Mouse (Mus musculus) spleen, adult 2 months (tissue): ENCODE measurements at regions not wholly inside any gene's neighbourhood (a gene's known extent, or its start where the extent isn't known, plus 50 kb on each side); places are given as distances from the start of the nearest gene placed in this dataset.

Experiments used
- DNase-seq, 2 experiments: peaks; one replicate each; pipeline versions ENCODE4 v3.0.0 to v3.0.0-alpha.2; 2012 to 2021; ENCODE audit warnings: low spot score in 2 of 2, low read depth in 1 of 2
- H3K27ac ChIP-seq: fragments of 200-500 bp; 2 replicates; pipeline ENCODE4 v1.5.1; 2012; ENCODE audit warnings: low read length, inconsistent platforms; ENCODE audit not compliant: insufficient read depth
- H3K27me3 ChIP-seq: fragments of 200-500 bp; 2 replicates; pipeline ENCODE4 v1.6.1; 2012; ENCODE audit warnings: mild to moderate bottlenecking, moderate library complexity, low read length, inconsistent platforms; ENCODE audit not compliant: control insufficient read depth, insufficient read depth
- H3K36me3 ChIP-seq: fragments of 200-500 bp; 2 replicates; pipeline ENCODE4 v1.6.1; 2012; ENCODE audit warnings: mild to moderate bottlenecking, low read length, inconsistent platforms; ENCODE audit not compliant: control insufficient read depth, insufficient read depth
- H3K4me1 ChIP-seq: fragments of 200-500 bp; 2 replicates; pipeline ENCODE4 v1.6.1; 2011; ENCODE audit warnings: inconsistent platforms; ENCODE audit not compliant: control insufficient read depth, insufficient read depth, insufficient read length
- H3K4me3 ChIP-seq: fragments of 200-500 bp; 2 replicates; pipeline ENCODE4 v1.5.1; 2011; ENCODE audit warnings: mild to moderate bottlenecking, inconsistent platforms; ENCODE audit not compliant: insufficient read depth, insufficient read length; ENCODE audit errors: extremely low read depth
- CTCF ChIP-seq: fragments of 200-500 bp; IDR thresholded peaks from 2 replicates; pipeline ENCODE4 v1.5.1; 2011; ENCODE audit warnings: mild to moderate bottlenecking, inconsistent platforms; ENCODE audit not compliant: insufficient read depth, insufficient read length, insufficient replicate concordance; ENCODE audit errors: extremely low read depth
- POLR2A ChIP-seq: fragments of 200-500 bp; IDR thresholded peaks from 2 replicates; pipeline ENCODE4 v1.6.1; 2011; ENCODE audit warnings: low read depth, low read length, inconsistent platforms
- WGBS: fragments of 180-500 bp; shearing (Covaris S2); methylation state at CpG from one replicate; pipeline ENCODE4 v1.1.7; 2018; 5-methylcytosine and 5-hydroxymethylcytosine counted together

- H3K27me3 ChIP-seq, result no peaks in the 10 kb centered on the region
- no peak overlapping the region for H3K27ac ChIP-seq
- H3K36me3 ChIP-seq, result no peaks in the 10 kb centered on the region
- no peak for TF ChIP-seq POLR2A
- TF ChIP-seq CTCF, result no peak
- DNase-seq, result no peak
- no peaks in the 10 kb centered on the region for H3K4me1 ChIP-seq
- 90% methylated on average over 5 of the region's 5 CpGs for WGBS
- no peak overlapping the region for H3K4me3 ChIP-seq
Observed at GRCm38 (mm10) chr19:33029688-33030444, 272.6 kb downstream of the Pten start.

DNA sequence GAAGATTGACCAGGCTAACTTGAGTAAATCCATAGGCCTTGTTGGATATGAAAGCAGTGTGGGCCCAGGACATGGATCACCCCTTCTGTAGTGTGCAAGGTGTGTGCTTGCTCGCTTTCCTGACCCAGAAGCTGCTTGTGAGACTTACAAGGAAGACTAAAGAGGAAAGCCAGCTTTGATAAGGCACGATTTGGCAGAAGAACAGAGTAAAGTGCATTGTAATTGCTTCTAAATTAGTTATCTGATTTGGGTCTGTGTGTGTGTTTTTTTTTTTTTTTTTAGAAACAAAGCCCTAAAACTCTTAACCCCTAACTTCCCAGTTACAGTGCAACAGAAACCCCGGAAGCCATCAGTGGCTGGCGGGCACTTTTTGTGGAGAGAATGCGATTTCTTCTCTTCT is 283.2 kb downstream of the Pten start:
- WGBS, result 65% methylated on average over 5 of the region's 5 CpGs
- Histone ChIP-seq H3K36me3 (no peaks in the 10 kb centered on the region), H3K4me1 (peaks cover 32% of the 10 kb centered on the region), H3K27me3 (no peaks in the 10 kb centered on the region), H3K4me3 (no peak overlapping the region), H3K27ac (no peak overlapping the region)
- no peak for TF ChIP-seq CTCF
- no peak for TF ChIP-seq POLR2A
- no peak for DNase-seq

- H3K27me3 ChIP-seq, result no peaks in the 10 kb centered on the region
- WGBS, result 58% methylated on average over 6 of the region's 6 CpGs
- H3K4me3 ChIP-seq, result no peak overlapping the region
- H3K36me3 ChIP-seq, result no peaks in the 10 kb centered on the region
- no peak overlapping the region for H3K27ac ChIP-seq
- H3K4me1 ChIP-seq, result peaks cover 28% of the 10 kb centered on the region
- TF ChIP-seq CTCF (no peak), POLR2A (no peak)
- no peak for DNase-seq
Observed at GRCm38 (mm10) chr19:33040991-33041390, 283.7 kb downstream of the Pten start.

- Histone ChIP-seq H3K27ac (peak overlapping the region; percentile 78; the same call in 1 of the 2 replicates), H3K36me3 (no peaks in the 10 kb centered on the region), H3K4me3 (no peak overlapping the region), H3K27me3 (no peaks in the 10 kb centered on the region), H3K4me1 (peaks cover 20% of the 10 kb centered on the region)
- 22% methylated on average over 2 of the region's 2 CpGs for WGBS
- no peak for TF ChIP-seq POLR2A
- TF ChIP-seq CTCF, result no peak
- DNase-seq, result peak; percentile 36 to 75
Observed at GRCm38 (mm10) chr19:33042760-33043159, 285.5 kb downstream of the Pten start.

DNA sequence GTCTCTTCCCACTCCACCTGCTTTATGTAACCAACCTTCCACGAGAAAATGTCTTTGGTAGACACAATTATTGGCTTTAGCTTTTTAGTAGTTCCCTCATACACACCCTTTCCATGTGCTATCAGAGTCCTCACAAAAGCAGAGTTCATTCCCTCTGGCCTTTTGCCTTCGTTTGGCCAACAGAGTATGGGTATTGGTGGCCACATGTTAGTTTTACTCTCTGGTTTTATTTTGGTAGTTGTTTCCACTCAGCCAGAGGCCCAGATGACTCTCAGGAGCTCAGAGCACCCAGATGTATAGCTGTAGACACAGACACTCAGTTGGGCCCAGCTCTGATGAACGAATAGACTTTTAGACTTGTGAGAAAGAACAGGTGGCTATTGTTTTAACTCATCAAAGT is 286.4 kb downstream of the Pten start:
- WGBS, result 65% methylated on average over 3 of the region's 3 CpGs
- H3K4me3 ChIP-seq, result no peak overlapping the region
- H3K36me3 ChIP-seq, result no peaks in the 10 kb centered on the region
- DNase-seq, result no peak
- H3K27ac ChIP-seq, result peak overlapping the region; percentile 51; the same call in 1 of the 2 replicates
- H3K4me1 ChIP-seq, result peaks cover 20% of the 10 kb centered on the region
- no peak for TF ChIP-seq POLR2A
- no peak for TF ChIP-seq CTCF
- H3K27me3 ChIP-seq, result no peaks in the 10 kb centered on the region

DNA sequence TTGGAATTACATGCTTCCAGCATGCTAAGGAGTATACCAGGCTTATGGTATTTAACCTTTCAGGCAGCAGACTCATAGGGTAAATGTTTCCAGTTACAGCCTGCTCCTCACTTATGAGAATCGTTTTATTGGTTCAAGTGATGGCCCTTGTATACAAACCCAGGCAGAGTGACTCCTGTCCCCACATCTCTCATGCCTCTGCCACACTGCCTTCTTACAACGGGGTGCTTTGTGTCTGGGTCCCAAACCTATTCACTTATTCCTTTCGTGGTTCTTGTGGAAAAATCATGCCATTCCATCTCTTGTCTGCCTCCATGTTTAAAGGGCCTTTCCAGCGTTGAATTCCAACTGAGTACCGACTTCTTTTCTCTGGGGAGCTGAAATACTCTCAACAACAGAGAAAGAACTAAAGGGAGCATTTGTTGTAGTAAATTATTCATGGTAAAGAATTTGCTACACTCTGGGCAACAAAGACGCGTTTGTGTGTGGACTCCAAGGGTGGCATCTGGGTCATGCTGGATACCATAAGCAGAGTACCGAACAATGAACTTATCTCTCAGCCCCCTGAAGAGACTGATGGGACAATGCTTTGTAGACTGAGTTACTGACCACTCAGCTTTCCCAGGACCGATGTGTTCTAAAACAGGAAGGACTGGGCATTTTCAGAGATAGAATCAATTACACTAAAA is 291.6 kb downstream of the Pten start:
- Histone ChIP-seq H3K27me3 (no peaks in the 10 kb centered on the region), H3K4me1 (peaks cover 10% of the 10 kb centered on the region; the same call in 1 of the 2 replicates), H3K4me3 (no peak overlapping the region), H3K27ac (no peak overlapping the region), H3K36me3 (no peaks in the 10 kb centered on the region)
- 90% methylated on average over 9 of the region's 9 CpGs for WGBS
- DNase-seq, result no peak
- TF ChIP-seq CTCF, result no peak
- no peak for TF ChIP-seq POLR2A
